Mouse (Mus musculus) ES-E14 (cell line): ENCODE data around the gene Hist1h2ao.

Experiments
- CHD2 ChIP-seq: IDR thresholded peaks from 2 replicates; pipeline ENCODE4 v1.6.1; 2014; ENCODE audit warnings: mild to moderate bottlenecking, low read depth, low read length, inconsistent platforms
- HCFC1 ChIP-seq: IDR thresholded peaks from 2 replicates; pipeline ENCODE4 v1.6.1; 2012; ENCODE audit warnings: low read length, inconsistent platforms, borderline replicate concordance; ENCODE audit not compliant: insufficient read depth

DNA sequence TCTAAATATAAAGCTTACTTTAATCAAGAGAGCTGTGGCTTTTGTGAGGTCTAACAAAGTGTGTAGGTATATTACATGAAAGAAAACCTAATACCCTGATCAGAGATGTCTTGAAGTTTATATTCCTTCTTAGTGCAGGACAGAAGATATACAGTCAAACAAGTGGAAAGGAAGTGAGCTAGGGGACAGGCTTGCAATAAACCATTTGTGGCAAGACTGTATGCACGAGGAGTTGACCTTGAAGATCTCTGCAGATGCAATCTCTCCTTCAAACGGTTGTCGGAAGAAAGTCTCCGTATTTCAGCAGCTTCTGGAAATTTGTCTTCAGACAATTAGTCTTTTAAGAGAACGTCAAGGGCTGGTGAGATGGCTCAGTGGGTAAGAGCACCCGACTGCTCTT is 20.3 kb upstream of the Hist1h2ao start:
- TF ChIP-seq HCFC1 (no peak), CHD2 (no peak)
